Mouse (Mus musculus) gastrocnemius, adult 18-20 months (tissue): ENCODE results near the gene Saa2. TPM values are rescaled to one million over a fixed set of nuclear protein-coding genes. Genes with fewer than 3 reads are reported as not detected.
A peak's percentile ranks its signal among the peaks of the same experiment; 100 is the strongest.
"Not testable (repeated sequence)": the region's sequence is repeated elsewhere in the genome, so short reads cannot be mapped to it uniquely, and the experiment has no call there.

ENCODE experiments used
- DNase-seq: peaks from one replicate; pipeline ENCODE4 v3.0.0; 2021; ENCODE audit warnings: low spot score
- long read RNA-seq, 2 experiments: library from polyadenylated mRNA; stranded (forward); transcript quantifications; one replicate each; pipeline ENCODE4 v2.0.0; 2021
- total RNA-seq, 2 experiments: library from RNA; stranded (reverse); gene quantifications; 2 replicates each; pipeline ENCODE4 v1.2.3; 2021

Saa2 gene
- under 1 TPM in 1 of 2 experiments, not detected in 1; 0.40 TPM for total RNA-seq
- long read RNA-seq, experiment 1, result 0 reads
- long read RNA-seq, experiment 2, result 0 reads

- no peak for DNase-seq
Observed at GRCm38 (mm10) chr7:46751490-46751889, at the start of gene Saa2. Saa2 (plus strand) TSS chr7:46751790.

GRCm38 (mm10) chr7:46710390-46710844 is 41.2 kb upstream of the Saa2 start, which contains the start of gene Saal1:
Saal1 (minus strand) TSS chr7:46710680.
- DNase-seq, result peak; percentile 81

GRCm38 (mm10) chr7:46712250-46712649 is 39.3 kb upstream of the Saa2 start:
- DNase-seq, result no peak

- peak; percentile 67 for DNase-seq
Observed at GRCm38 (mm10) chr7:46714518-46714917, 37.1 kb upstream of the Saa2 start.

GRCm38 (mm10) chr7:46715600-46715999 is 36.0 kb upstream of the Saa2 start, which contains the start of gene Saa3:
Saa3 (minus strand) TSS chr7:46715700.
- DNase-seq, result no peak

GRCm38 (mm10) chr7:46716897-46717296 is 34.7 kb upstream of the Saa2 start:
- DNase-seq, result peak; percentile 38

- no peak for DNase-seq
Observed at GRCm38 (mm10) chr7:46718591-46719270, 32.9 kb upstream of the Saa2 start.

- DNase-seq, result peak; percentile 88
Observed at GRCm38 (mm10) chr7:46719526-46719925, 32.1 kb upstream of the Saa2 start.

GRCm38 (mm10) chr7:46720460-46720859 is 31.1 kb upstream of the Saa2 start:
- no peak for DNase-seq

GRCm38 (mm10) chr7:46723354-46723753 is 28.2 kb upstream of the Saa2 start:
- DNase-seq, result no peak

GRCm38 (mm10) chr7:46723849-46724248 is 27.7 kb upstream of the Saa2 start:
- DNase-seq, result no peak

GRCm38 (mm10) chr7:46724396-46724795 is 27.2 kb upstream of the Saa2 start:
- no peak for DNase-seq

- DNase-seq, result no peak
Observed at GRCm38 (mm10) chr7:46727584-46727983, 24.0 kb upstream of the Saa2 start.

- DNase-seq, result no peak
Observed at GRCm38 (mm10) chr7:46732458-46732857, 19.1 kb upstream of the Saa2 start, which contains the start of gene Saa4. Saa4 (minus strand) TSS chr7:46732603.

GRCm38 (mm10) chr7:46734983-46735382 is 16.6 kb upstream of the Saa2 start:
- DNase-seq, result no peak

GRCm38 (mm10) chr7:46738561-46739460 is 12.8 kb upstream of the Saa2 start:
- no peak for DNase-seq

- not testable (repeated sequence) for DNase-seq
Observed at GRCm38 (mm10) chr7:46740041-46740440, 11.5 kb upstream of the Saa2 start.

- not testable (repeated sequence) for DNase-seq
Observed at GRCm38 (mm10) chr7:46742880-46743279, 8.7 kb upstream of the Saa2 start, which contains the start of gene Saa1. Saa1 (minus strand) TSS chr7:46742980.

GRCm38 (mm10) chr7:46745816-46746215 is 5.8 kb upstream of the Saa2 start:
- DNase-seq, result peak; percentile 18

GRCm38 (mm10) chr7:46746381-46746780 is 5.2 kb upstream of the Saa2 start:
- peak; percentile 63 for DNase-seq

GRCm38 (mm10) chr7:46748459-46748858 is 3.1 kb upstream of the Saa2 start:
- DNase-seq, result peak; percentile 50
